Mouse (Mus musculus): Measurements from ENCODE around the gene Smad3.

GRCm38 (mm10) chr9:63684277-63684676, 73.5 kb downstream of the Smad3 start:
- TF ChIP-seq POLR2A (IDR thresholded peaks at IDR 0.05; ENCODE audit: control insufficient read depth, low read depth, low read length), result no peak
- no peak for TF ChIP-seq CTCF (IDR thresholded peaks at IDR 0.05; ENCODE audit: control insufficient read depth, insufficient read depth, insufficient replicate concordance, low read depth, low read length)
